Comparison of ENCODE assay signal across 8 mouse cellular contexts in the genomic region with DNA sequence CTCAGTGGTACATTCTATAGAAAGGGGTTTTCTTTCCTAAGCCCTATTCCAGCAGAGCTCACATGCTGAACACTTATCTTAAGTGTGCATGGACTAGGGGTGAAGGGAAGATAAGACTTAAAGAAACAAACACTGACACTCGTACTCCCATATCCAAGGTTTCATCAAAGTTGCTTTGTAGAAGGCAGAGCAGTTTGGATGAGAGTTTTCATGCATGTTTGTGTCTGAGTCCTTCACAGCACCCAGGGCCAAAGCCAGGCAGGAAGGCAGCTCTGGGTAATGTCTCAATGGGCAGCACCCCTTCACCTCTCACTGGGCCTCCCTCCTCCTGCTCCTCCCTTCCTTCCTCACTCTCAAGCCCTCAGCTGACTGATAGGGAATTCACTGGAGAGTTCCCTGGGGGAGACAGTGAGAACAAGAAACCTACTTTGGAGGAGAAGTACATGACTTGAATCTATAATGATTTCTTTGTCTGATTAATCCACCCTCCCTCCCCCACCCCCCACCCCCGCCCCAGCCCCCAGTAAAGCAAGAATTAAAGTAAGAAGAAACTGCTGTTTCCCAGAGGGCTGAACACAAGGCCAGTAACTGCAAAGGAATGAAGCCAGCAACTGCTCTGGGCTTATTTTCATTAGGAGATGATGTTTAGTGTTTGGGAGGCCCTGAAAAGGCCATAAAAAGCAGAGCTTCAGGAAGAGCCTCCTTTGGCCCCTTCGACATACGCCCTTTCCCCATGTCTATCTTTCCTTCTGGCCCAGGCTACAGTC.
DNase-seq lines count a peak whose midpoint lies in the region; ATAC-seq lines count a peak whose summit lies in the region.

No protein-coding gene starts in this region.

- H3K9me3 ChIP-seq in heart, embryonic 13.5 days, result no peaks in the 10 kb centered on the region

- WGBS in heart, embryonic 13.5 days, result 12% methylated on average over 4 of the region's 4 CpGs

- no peaks in the 10 kb centered on the region for H3K27me3 ChIP-seq in heart, embryonic 13.5 days (replicated peaks)

- H3K36me3 ChIP-seq in heart, embryonic 13.5 days, result no peaks in the 10 kb centered on the region

- H3K9ac ChIP-seq in heart, embryonic 13.5 days, result peak overlapping the region; percentile 30

- ATAC-seq in heart, embryonic 13.5 days (ENCODE audit: extremely low read depth, insufficient number of reproducible peaks, low FRiP score, low TSS enrichment), result peak; percentile 58; the same call in 1 of the 2 replicates
- peak; percentile 96 for ATAC-seq in megakaryocyte-erythroid progenitor cell, adult 5-6 weeks (replicated peaks; ENCODE audit: low FRiP score, low TSS enrichment, poor library complexity, severe bottlenecking)
- ATAC-seq in CD4-positive, CD25-positive, alpha-beta regulatory T cell, adult 4 months, result no peak

- no peak overlapping the region for H3K4me3 ChIP-seq in heart, embryonic 13.5 days

- peaks cover 34% of the 10 kb centered on the region for H3K4me1 ChIP-seq in heart, embryonic 13.5 days

- peak overlapping the region; percentile 92 for H3K27ac ChIP-seq in heart, embryonic 13.5 days (replicated peaks)

- H3K4me2 ChIP-seq in heart, embryonic 13.5 days, result peak overlapping the region; percentile 11

- DNase-seq in MEL-GATA-1-ER (ENCODE audit: extremely low read depth, low read depth), result peak; percentile 36
- peak; percentile 54 for DNase-seq in embryo, embryonic 10.5 days (ENCODE audit: low spot score)
- DNase-seq in kidney, postnatal 25 days, result peak; percentile 28 to 60
- DNase-seq in left cerebral cortex, adult 18-20 months (ENCODE audit: low spot score in 2 of 2), result no peak
- no peak for DNase-seq in urinary bladder, postnatal 10 days (ENCODE audit: low spot score)

Comparison
In these comparisons a context has a peak if more than half of its experiments do, and no peak if none do; other contexts are left out.
1. DNase-seq: peak in MEL-GATA-1-ER (single experiment), embryo, embryonic 10.5 days (single experiment) and kidney, postnatal 25 days (2 of 2); none in left cerebral cortex, adult 18-20 months (0 of 2) and urinary bladder, postnatal 10 days (single experiment).